Mouse (Mus musculus) forelimb bud, embryonic 11.5 days (tissue): ENCODE results near the gene Unc5b.

ENCODE experiments used
- DNase-seq: peaks from one replicate; pipeline ENCODE4 v3.0.0-alpha.2; 2012; ENCODE audit warnings: low read depth, low spot score

Unc5b gene

DNA sequence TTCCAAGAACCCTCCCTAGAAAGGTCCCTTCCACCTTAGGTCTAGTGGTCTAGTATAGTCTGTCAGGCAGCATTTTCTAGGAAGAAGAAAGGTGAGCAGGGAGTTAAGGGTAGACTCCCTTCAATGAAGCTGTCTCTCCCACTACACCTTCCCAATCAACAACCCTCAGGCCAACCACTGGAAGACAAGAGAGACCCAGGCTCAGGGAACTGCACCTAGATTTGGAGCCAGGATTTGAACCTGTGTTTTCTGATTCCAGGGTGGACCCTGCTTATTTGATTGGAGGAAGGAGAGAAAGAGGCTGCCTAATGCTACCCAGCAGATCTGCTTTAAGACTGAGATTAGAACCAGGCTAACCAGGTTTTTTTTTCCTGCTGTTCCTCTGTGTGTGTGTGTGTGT is 10.1 kb downstream of the Unc5b start:
- no peak for DNase-seq

GRCm38 (mm10) chr10:60820552-60820951 is 10.8 kb downstream of the Unc5b start:
- DNase-seq = no peak

DNA sequence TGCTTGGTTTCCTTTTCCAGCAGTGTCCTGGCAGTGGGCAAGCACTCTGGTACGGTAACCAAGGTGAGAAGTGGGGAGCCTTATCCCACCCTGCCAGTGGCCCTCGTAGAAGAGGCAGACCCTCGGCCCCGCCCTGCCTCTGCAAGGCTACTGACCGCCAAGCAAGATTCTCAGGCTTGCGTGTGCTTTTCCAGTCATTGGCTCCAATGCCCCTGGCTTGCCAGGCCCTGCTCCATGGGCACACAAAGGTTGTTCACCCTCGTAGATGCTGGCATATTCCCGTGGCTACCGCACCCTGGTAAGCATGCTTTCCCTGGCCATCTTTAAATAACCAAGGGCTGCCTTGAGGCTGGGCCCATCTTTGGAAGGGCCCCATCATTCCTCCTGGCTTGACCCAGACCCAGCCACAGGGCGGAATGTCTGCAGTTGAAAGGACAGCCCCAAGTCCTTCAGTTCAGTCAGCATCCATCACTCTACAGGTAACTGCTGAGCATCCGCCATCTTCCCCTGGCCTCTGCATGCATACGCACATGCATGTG is 11.7 kb downstream of the Unc5b start:
- DNase-seq = no peak

GRCm38 (mm10) chr10:60819179-60819578 is 12.2 kb downstream of the Unc5b start:
- DNase-seq = no peak

- no peak for DNase-seq
Measured at GRCm38 (mm10) chr10:60818708-60819107, 12.7 kb downstream of the Unc5b start.

- no peak for DNase-seq
Measured at GRCm38 (mm10) chr10:60817868-60818267, 13.5 kb downstream of the Unc5b start.

- no peak for DNase-seq
Measured at GRCm38 (mm10) chr10:60816872-60817648, 14.3 kb downstream of the Unc5b start.

DNA sequence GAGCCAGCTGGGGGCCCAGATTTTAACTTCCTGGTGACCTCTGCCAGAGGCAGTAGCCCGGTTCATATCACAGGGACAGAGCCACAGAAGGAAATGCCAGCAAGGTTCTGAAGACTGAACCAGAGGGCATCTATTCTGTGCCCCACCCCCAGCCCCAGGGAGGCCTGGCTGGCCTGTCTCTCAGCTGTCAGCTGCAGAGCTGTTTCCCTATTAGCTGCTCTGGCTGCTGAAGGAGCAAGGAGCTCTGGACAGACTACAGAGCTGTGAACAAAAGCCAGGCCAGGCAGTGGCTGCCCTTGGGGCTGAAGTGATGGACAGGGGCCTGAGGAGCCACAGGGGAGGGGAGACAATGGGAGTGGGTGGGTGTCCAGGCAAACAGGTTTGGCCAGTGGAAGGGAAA is 15.5 kb downstream of the Unc5b start:
- DNase-seq = no peak

DNA sequence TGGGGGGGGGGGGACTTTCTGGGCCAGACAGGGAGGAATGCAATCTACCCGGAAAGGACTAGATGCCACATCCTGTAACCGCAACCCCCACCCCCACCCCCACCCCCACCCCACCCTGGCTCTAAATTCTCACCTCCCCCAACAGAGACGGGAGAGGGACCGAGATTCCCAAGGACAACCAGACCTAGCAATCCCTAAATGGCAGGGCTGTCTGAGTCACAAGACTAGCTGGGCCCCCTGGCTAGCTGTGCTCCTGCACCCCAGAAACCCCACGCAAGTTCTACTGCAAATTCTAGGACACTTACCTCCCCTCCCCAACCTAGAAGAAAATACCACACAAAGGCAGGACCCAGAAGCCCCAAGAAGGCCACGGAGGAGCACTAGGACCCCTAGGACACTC is 16.3 kb downstream of the Unc5b start:
- no peak for DNase-seq

DNA sequence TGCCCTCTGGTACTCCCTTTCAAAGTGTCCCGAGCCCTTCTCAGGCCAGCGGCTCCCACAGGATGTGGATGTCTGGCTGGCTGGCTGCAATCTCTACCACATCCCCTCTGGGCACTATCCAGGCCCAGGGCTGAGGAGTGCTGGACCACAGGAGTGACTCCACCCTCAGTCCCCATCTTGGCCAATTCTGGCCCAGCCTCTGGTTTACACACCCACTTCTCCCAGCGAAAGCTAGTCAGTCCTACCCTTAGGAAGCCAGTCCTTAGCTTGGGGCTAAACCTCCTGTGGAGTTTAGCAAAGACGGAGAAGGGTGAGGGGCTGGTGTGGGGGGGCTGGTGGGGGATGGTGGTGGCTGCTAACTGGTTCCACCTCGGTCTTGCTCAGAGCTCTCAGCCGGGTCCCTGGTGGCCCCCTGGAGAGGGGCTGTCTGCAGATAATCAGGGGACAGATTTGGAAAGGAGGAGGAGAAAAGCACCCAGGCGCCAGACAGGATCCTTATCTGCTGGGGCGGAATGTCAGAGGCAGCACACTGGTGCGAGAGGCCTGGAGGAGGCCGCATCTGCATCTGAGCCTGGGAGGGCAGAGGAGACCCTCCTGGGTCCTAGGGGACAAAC is 16.8 kb downstream of the Unc5b start:
- no peak for DNase-seq

DNA sequence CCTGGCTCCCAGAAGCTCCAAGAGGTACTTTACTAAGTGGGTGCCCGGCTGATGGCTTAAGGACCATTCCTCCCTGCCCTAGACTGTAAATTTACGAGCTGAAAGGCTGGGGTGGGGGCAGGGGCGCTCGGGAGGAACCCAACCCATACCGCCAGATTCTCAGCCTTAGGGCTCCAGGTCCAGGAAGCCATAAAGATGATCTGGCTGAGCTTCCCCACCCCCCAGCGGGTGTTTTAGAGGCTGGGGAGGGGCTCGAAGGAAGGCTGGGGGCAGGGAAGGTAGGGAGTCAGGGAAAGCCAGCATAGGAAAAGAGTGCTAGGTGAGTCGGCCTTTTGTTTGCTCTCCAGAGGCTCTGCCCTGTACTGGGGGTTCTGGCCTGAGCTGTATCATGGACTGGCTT is 17.8 kb downstream of the Unc5b start:
- DNase-seq = peak; percentile 69

DNA sequence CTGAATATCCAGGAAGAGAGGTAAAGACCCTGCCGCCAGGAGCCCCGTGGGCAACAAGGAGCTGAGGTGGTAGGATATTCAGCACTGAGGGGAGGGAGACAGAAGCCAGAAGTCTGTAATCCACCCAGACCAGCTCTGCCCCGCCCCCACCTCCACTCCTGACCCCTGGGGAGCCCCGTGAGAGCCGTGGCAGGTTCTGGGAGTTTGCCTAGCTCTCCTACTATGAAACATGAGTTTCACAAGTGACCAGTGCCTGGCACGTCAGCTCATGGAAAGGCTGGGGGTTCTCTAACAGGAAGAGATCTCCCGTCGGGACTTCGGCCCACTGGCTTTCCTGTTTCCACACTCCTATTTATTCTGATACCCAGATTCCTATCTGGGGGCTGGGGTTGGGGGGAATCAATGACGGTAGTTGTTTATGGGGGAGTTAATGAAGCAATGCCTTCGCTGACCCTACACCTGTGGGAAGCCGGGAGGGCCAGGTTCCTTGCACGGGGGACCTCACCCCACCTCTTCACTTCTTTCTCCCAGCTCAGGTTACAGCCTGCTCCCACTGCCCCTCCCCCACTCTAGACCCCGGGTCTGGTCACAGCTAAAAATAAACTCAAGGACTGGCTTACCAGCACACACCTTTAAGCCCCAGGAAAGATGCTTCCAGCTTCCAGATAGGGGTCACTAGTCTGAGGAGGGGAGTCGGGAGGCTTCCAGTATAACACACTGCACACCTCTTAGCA is 19.4 kb downstream of the Unc5b start:
- DNase-seq = peak; percentile 82

- DNase-seq = no peak
Measured at GRCm38 (mm10) chr10:60808447-60808846, 22.9 kb downstream of the Unc5b start.

- DNase-seq = no peak
Measured at GRCm38 (mm10) chr10:60807531-60808185, 23.7 kb downstream of the Unc5b start.

- no peak for DNase-seq
Measured at GRCm38 (mm10) chr10:60806207-60806538, 25.2 kb downstream of the Unc5b start.

- no peak for DNase-seq
Measured at GRCm38 (mm10) chr10:60805436-60806206, 25.8 kb downstream of the Unc5b start.

DNA sequence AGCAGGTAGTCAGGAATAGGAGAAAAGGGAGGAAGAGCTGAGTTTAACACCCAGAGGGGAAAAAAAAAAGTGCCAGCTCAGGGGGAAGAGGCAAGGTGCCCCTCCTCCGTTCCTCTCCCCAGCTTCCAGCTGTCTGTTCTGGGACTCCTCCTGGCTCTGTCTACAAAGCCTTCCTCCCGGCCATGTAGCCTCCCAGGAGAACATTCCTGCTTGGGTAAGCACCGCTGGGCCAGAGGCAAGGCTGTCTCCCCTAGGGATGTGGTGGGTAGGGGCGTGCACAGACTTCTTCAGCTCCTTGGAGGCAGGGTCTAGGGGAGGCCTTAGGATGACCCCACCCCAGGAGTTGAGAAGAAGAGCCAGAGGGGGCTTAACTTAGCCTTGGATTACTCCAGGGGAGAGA is 26.5 kb downstream of the Unc5b start:
- DNase-seq = no peak

DNA sequence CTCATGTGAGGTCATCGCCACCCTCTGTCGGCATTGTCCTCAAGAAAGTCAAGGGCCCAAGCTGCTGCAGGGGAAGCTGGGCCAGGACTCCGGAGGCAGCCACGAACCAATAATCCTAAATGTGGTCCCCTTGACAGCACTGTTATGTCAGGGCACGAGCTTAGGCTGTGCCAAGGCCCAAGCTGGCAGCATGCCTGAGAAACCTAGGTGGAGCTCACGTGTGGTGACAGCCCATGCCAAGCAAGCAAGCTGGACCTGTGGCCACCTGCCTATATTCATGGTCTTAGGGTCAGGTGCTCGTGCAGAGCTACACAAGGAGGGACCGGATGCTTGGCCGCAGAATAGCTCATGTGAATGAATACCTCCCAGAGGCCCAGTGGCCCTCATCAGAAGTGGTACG is 27.4 kb downstream of the Unc5b start:
- DNase-seq = no peak

GRCm38 (mm10) chr10:60801898-60802412 is 29.4 kb downstream of the Unc5b start:
- DNase-seq = no peak

- no peak for DNase-seq
Measured at GRCm38 (mm10) chr10:60801168-60801897, 30.0 kb downstream of the Unc5b start.
